Mouse (Mus musculus) limb, embryonic 11.5 days (tissue): ENCODE data around the gene Bag3. TPM values are rescaled to one million over a fixed set of nuclear protein-coding genes. Genes with fewer than 3 reads are reported as not detected.
"Not testable (repeated sequence)": the region's sequence is repeated elsewhere in the genome, so short reads cannot be mapped to it uniquely, and the experiment has no call there.

ENCODE experiments used
- ATAC-seq: fragments of 200-750 bp; cut with Nextera tagmentation; 2 replicates; pipeline ENCODE4 v1.8.0; 2017; ENCODE audit warnings: low read depth; ENCODE audit not compliant: insufficient number of reproducible peaks, low FRiP score, low TSS enrichment
- DNase-seq: peaks from one replicate; pipeline ENCODE4 v3.0.0-alpha.2; 2015; ENCODE audit warnings: low spot score
- H3K27ac ChIP-seq: fragments of 300-500 bp; sonication (generic); replicated peaks from 2 replicates; pipeline ENCODE4 v1.5.1; 2014; ENCODE audit warnings: low read depth, mild to moderate bottlenecking, low read length
- H3K27me3 ChIP-seq: fragments of 300-500 bp; sonication (generic); 2 replicates; pipeline ENCODE4 v1.6.1; 2014; ENCODE audit warnings: mild to moderate bottlenecking, low read length, mixed read lengths; ENCODE audit not compliant: control insufficient read depth, insufficient read depth
- H3K36me3 ChIP-seq: fragments of 300-500 bp; sonication (generic); 2 replicates; pipeline ENCODE4 v1.6.1; 2014; ENCODE audit warnings: mild to moderate bottlenecking, low read length, moderate library complexity, mixed read lengths; ENCODE audit not compliant: control insufficient read depth, insufficient read depth
- H3K4me1 ChIP-seq: fragments of 300-500 bp; sonication (generic); 2 replicates; pipeline ENCODE4 v1.6.1; 2014; ENCODE audit warnings: low read length, mixed read lengths; ENCODE audit not compliant: control insufficient read depth, insufficient read depth
- H3K4me2 ChIP-seq: fragments of 300-500 bp; sonication (generic); 2 replicates; pipeline ENCODE4 v1.6.1; 2014; ENCODE audit warnings: low read depth, mild to moderate bottlenecking, moderate library complexity; ENCODE audit not compliant: severe bottlenecking
- H3K4me3 ChIP-seq: fragments of 300-500 bp; sonication (generic); 2 replicates; pipeline ENCODE4 v1.5.1; 2014; ENCODE audit warnings: low read depth, low read length
- H3K9ac ChIP-seq: fragments of 300-500 bp; sonication (generic); 2 replicates; pipeline ENCODE4 v1.6.1; 2014; ENCODE audit warnings: mild to moderate bottlenecking, low read length
- H3K9me3 ChIP-seq: fragments of 300-500 bp; sonication (generic); 2 replicates; pipeline ENCODE4 v1.6.1; 2016; ENCODE audit warnings: low read length; ENCODE audit not compliant: control insufficient read depth
- WGBS: fragments of 180-500 bp; shearing (Covaris S2); extraction: QIAGEN DNeasy Blood & Tissue Kit; methylation state at CpG from one replicate; pipeline ENCODE4 v1.1.7; 2014; 5-methylcytosine and 5-hydroxymethylcytosine counted together
- polyA plus RNA-seq: library from polyadenylated mRNA; unstranded; fragments of >200 nt; fragmentation: Nextera tagmentation; extraction: Ambion mirVana; gene quantifications from 2 replicates; pipeline ENCODE4 v1.2.1, GENCODE M21; 2014

Gene Bag3
- polyA plus RNA-seq, 1 experiment from 2014 or later = 9.9 TPM

- H3K36me3 ChIP-seq = no peaks in the 10 kb centered on the region
- H3K4me2 ChIP-seq = no peak overlapping the region
- WGBS = 44% methylated on average over 4 of the region's 4 CpGs
- H3K9ac ChIP-seq = no peak overlapping the region
- no peak for ATAC-seq
- H3K27ac ChIP-seq = no peak overlapping the region
- H3K4me1 ChIP-seq = no peaks in the 10 kb centered on the region
- peak; percentile 33 for DNase-seq
- H3K27me3 ChIP-seq = no peaks in the 10 kb centered on the region
- no peaks in the 10 kb centered on the region for H3K9me3 ChIP-seq
- H3K4me3 ChIP-seq = no peak overlapping the region
Measured at GRCm38 (mm10) chr7:128563373-128563772, 40.0 kb downstream of the Bag3 start.

GRCm38 (mm10) chr7:128566311-128566710 is 42.9 kb downstream of the Bag3 start:
- Histone ChIP-seq H3K9me3 (no peaks in the 10 kb centered on the region), H3K27ac (no peak overlapping the region), H3K4me2 (no peak overlapping the region), H3K4me3 (no peak overlapping the region), H3K4me1 (no peaks in the 10 kb centered on the region), H3K27me3 (no peaks in the 10 kb centered on the region), H3K36me3 (no peaks in the 10 kb centered on the region), H3K9ac (no peak overlapping the region)
- no peak for DNase-seq
- no peak for ATAC-seq
- WGBS = 81% methylated on average over 7 of the region's 7 CpGs

GRCm38 (mm10) chr7:128567561-128568244 is 44.3 kb downstream of the Bag3 start:
- Histone ChIP-seq H3K4me1 (no peaks in the 10 kb centered on the region), H3K27ac (no peak overlapping the region), H3K9me3 (no peaks in the 10 kb centered on the region), H3K4me3 (no peak overlapping the region), H3K27me3 (no peaks in the 10 kb centered on the region), H3K9ac (no peak overlapping the region), H3K4me2 (no peak overlapping the region), H3K36me3 (no peaks in the 10 kb centered on the region)
- WGBS = 83% methylated on average over 8 of the region's 8 CpGs
- ATAC-seq (no peak), DNase-seq (no peak)

- not testable (repeated sequence) for DNase-seq, ATAC-seq
- WGBS = 82% methylated on average over 2 of the region's 2 CpGs
Measured at GRCm38 (mm10) chr7:128569429-128569828, 46.0 kb downstream of the Bag3 start.

GRCm38 (mm10) chr7:128569987-128570656 is 46.7 kb downstream of the Bag3 start:
- H3K36me3 ChIP-seq = no peaks in the 10 kb centered on the region
- H3K4me2 ChIP-seq = no peak overlapping the region
- no peak overlapping the region for H3K27ac ChIP-seq
- ATAC-seq (no peak), DNase-seq (no peak)
- H3K9me3 ChIP-seq = no peaks in the 10 kb centered on the region
- no peaks in the 10 kb centered on the region for H3K27me3 ChIP-seq
- no peak overlapping the region for H3K4me3 ChIP-seq
- WGBS = 92% methylated on average over 8 of the region's 8 CpGs
- H3K9ac ChIP-seq = no peak overlapping the region
- H3K4me1 ChIP-seq = no peaks in the 10 kb centered on the region

More at GRCm38 (mm10) chr7:128569429-128569828, 46.0 kb downstream of the Bag3 start:
- not testable (repeated sequence) for H3K36me3 ChIP-seq, H3K9ac ChIP-seq, H3K27me3 ChIP-seq, H3K4me2 ChIP-seq, H3K4me1 ChIP-seq, H3K4me3 ChIP-seq, H3K9me3 ChIP-seq, H3K27ac ChIP-seq

- not testable (repeated sequence) for DNase-seq, H3K9me3 ChIP-seq, H3K4me3 ChIP-seq, ATAC-seq, H3K9ac ChIP-seq, H3K4me1 ChIP-seq, H3K4me2 ChIP-seq, H3K27ac ChIP-seq, H3K36me3 ChIP-seq, H3K27me3 ChIP-seq
- WGBS = 88% methylated on average over 7 of the region's 7 CpGs
Measured at GRCm38 (mm10) chr7:128570657-128571056, 47.2 kb downstream of the Bag3 start.

GRCm38 (mm10) chr7:128572030-128572429 is 48.6 kb downstream of the Bag3 start:
- H3K27me3 ChIP-seq = no peaks in the 10 kb centered on the region
- no peak for ATAC-seq
- no peaks in the 10 kb centered on the region for H3K4me1 ChIP-seq
- WGBS = 70% methylated on average over 4 of the region's 4 CpGs
- no peak for DNase-seq
- no peak overlapping the region for H3K4me2 ChIP-seq
- H3K4me3 ChIP-seq = no peak overlapping the region
- H3K27ac ChIP-seq = no peak overlapping the region
- H3K36me3 ChIP-seq = no peaks in the 10 kb centered on the region
- H3K9me3 ChIP-seq = no peaks in the 10 kb centered on the region
- H3K9ac ChIP-seq = no peak overlapping the region

- Histone ChIP-seq H3K4me2 (no peak overlapping the region), H3K27ac (no peak overlapping the region), H3K9me3 (no peaks in the 10 kb centered on the region), H3K36me3 (no peaks in the 10 kb centered on the region), H3K4me3 (no peak overlapping the region), H3K27me3 (no peaks in the 10 kb centered on the region), H3K9ac (no peak overlapping the region), H3K4me1 (no peaks in the 10 kb centered on the region)
- ATAC-seq = no peak
- no peak for DNase-seq
- WGBS = 92% methylated on average over 5 of the region's 5 CpGs
Measured at GRCm38 (mm10) chr7:128575211-128575610, 51.8 kb downstream of the Bag3 start.
